Mouse (Mus musculus) layer of hippocampus, adult 2 months (tissue): Measurements from ENCODE around the gene Hist1h2bh. TPM values are rescaled to one million over a fixed set of nuclear protein-coding genes. Genes with fewer than 3 reads are reported as not detected.

Source experiments
- DNase-seq, 2 experiments: peaks; one replicate each; pipeline ENCODE4 v3.0.0; 2022; ENCODE audit warnings: low spot score in 2 of 2
- H3K27ac ChIP-seq: fragments of 200-600 bp; 2 replicates; pipeline ENCODE4 v1.8.1; 2022
- H3K4me3 ChIP-seq: fragments of 200-600 bp; 2 replicates; pipeline ENCODE4 v1.8.1; 2022; ENCODE audit warnings: mild to moderate bottlenecking
- CTCF ChIP-seq: fragments of 200-600 bp; conservative IDR thresholded peaks from 2 replicates; pipeline ENCODE4 v1.8.1; 2022; ENCODE audit warnings: antibody characterized with exemption, mild to moderate bottlenecking, moderate library complexity
- total RNA-seq, 2 experiments: library from RNA; stranded (reverse); gene quantifications; 2 replicates each; pipeline ENCODE4 v1.2.3; 2021

The Hist1h2bh gene
- total RNA-seq, 2 experiments from 2014 or later: 0.39 to 1.2 TPM

- no peak overlapping the region for H3K27ac ChIP-seq
- no peak for TF ChIP-seq CTCF
- DNase-seq: no peak
- no peak overlapping the region for H3K4me3 ChIP-seq
Observed at GRCm38 (mm10) chr13:23515281-23515680, 27.9 kb downstream of the Hist1h2bh start.

GRCm38 (mm10) chr13:23513517-23513916, 29.7 kb downstream of the Hist1h2bh start:
- no peak for DNase-seq
- H3K27ac ChIP-seq: no peak overlapping the region
- no peak for TF ChIP-seq CTCF
- no peak overlapping the region for H3K4me3 ChIP-seq

- no peak for TF ChIP-seq CTCF
- DNase-seq: no peak
- no peak overlapping the region for H3K4me3 ChIP-seq
Observed at GRCm38 (mm10) chr13:23510127-23510526, 33.1 kb downstream of the Hist1h2bh start.

GRCm38 (mm10) chr13:23506819-23507515, 36.2 kb downstream of the Hist1h2bh start:
- DNase-seq: no peak
- no peak for TF ChIP-seq CTCF
- Histone ChIP-seq H3K27ac (no peak overlapping the region), H3K4me3 (no peak overlapping the region)

More at GRCm38 (mm10) chr13:23510127-23510526, 33.1 kb downstream of the Hist1h2bh start:
- H3K27ac ChIP-seq: no peak overlapping the region

GRCm38 (mm10) chr13:23506351-23506750, 36.8 kb downstream of the Hist1h2bh start:
- H3K27ac ChIP-seq: no peak overlapping the region
- no peak overlapping the region for H3K4me3 ChIP-seq
- TF ChIP-seq CTCF: no peak
- DNase-seq: no peak

- no peak overlapping the region for H3K4me3 ChIP-seq
Observed at GRCm38 (mm10) chr13:23505662-23506345, 37.4 kb downstream of the Hist1h2bh start.

GRCm38 (mm10) chr13:23503797-23504196, 39.4 kb downstream of the Hist1h2bh start:
- Histone ChIP-seq H3K4me3 (no peak overlapping the region), H3K27ac (no peak overlapping the region)
- TF ChIP-seq CTCF: no peak
- DNase-seq: peak; percentile 60 to 81

More at GRCm38 (mm10) chr13:23505662-23506345, 37.4 kb downstream of the Hist1h2bh start:
- H3K27ac ChIP-seq: no peak overlapping the region
- no peak; the same call in 1 of the 2 replicates for TF ChIP-seq CTCF
- DNase-seq: no peak

GRCm38 (mm10) chr13:23502916-23503315, 40.3 kb downstream of the Hist1h2bh start:
- H3K4me3 ChIP-seq: no peak overlapping the region
- TF ChIP-seq CTCF: no peak
- DNase-seq: no peak
- no peak overlapping the region for H3K27ac ChIP-seq

GRCm38 (mm10) chr13:23502031-23502567, 41.1 kb downstream of the Hist1h2bh start:
- no peak for TF ChIP-seq CTCF
- no peak overlapping the region for H3K4me3 ChIP-seq
- no peak overlapping the region for H3K27ac ChIP-seq
- no peak for DNase-seq

GRCm38 (mm10) chr13:23501511-23501910, 41.7 kb downstream of the Hist1h2bh start:
- DNase-seq: no peak
- TF ChIP-seq CTCF: no peak
- Histone ChIP-seq H3K4me3 (no peak overlapping the region), H3K27ac (no peak overlapping the region)

GRCm38 (mm10) chr13:23500424-23501200, 42.6 kb downstream of the Hist1h2bh start:
- H3K27ac ChIP-seq: no peak overlapping the region
- H3K4me3 ChIP-seq: no peak overlapping the region
- TF ChIP-seq CTCF: no peak
- DNase-seq: peak; percentile 57 to 74

- H3K4me3 ChIP-seq: no peak overlapping the region
- H3K27ac ChIP-seq: no peak overlapping the region
- no peak for TF ChIP-seq CTCF
- DNase-seq: no peak
Observed at GRCm38 (mm10) chr13:23499943-23500342, 43.2 kb downstream of the Hist1h2bh start.

- no peak for TF ChIP-seq CTCF
- Histone ChIP-seq H3K4me3 (peak overlapping the region; percentile 39), H3K27ac (no peak overlapping the region)
- no peak for DNase-seq
Observed at GRCm38 (mm10) chr13:23498653-23499052, 44.5 kb downstream of the Hist1h2bh start.
